Mouse (Mus musculus): Measurements from ENCODE around the gene Fam83f. TPM values are rescaled to one million over a fixed set of nuclear protein-coding genes. Genes with fewer than 3 reads are reported as not detected.

Gene Fam83f
- polyA plus RNA-seq, 1 experiment from 2014 or later, result 0.83 TPM

GRCm38 (mm10) chr15:80639071-80639702 lies 32.5 kb upstream of the Fam83f start:
- 20% methylated on average over 11 of the region's 11 CpGs for WGBS (ENCODE audit: insufficient replicate concordance)
- no peak overlapping the region for H3K27ac ChIP-seq

GRCm38 (mm10) chr15:80639874-80640273 lies 31.8 kb upstream of the Fam83f start:
- H3K36me3 ChIP-seq, result peaks cover 24% of the 10 kb centered on the region
- no peaks in the 10 kb centered on the region for H3K9me3 ChIP-seq (replicated peaks)
- H3K4me2 ChIP-seq, result no peak overlapping the region
- H3K27ac ChIP-seq, result no peak overlapping the region
- peaks cover 32% of the 10 kb centered on the region; the same call in 1 of the 2 replicates for H3K4me1 ChIP-seq (replicated peaks)
- H3K9ac ChIP-seq, result no peak overlapping the region
- WGBS (ENCODE audit: insufficient replicate concordance), result 63% methylated on average over 3 of the region's 3 CpGs
- DNase-seq (no peak), ATAC-seq (ENCODE audit: low read depth) (no peak)
- H3K4me3 ChIP-seq (replicated peaks), result no peak overlapping the region
- H3K27me3 ChIP-seq, result peaks cover 27% of the 10 kb centered on the region

More at GRCm38 (mm10) chr15:80639071-80639702, 32.5 kb upstream of the Fam83f start:
- Histone ChIP-seq H3K9ac (no peak overlapping the region), H3K4me2 (0 out of 2 replicates have a peak overlapping the region, but pooled peaks have one; percentile 8), H3K27me3 (peaks cover 29% of the 10 kb centered on the region), H3K9me3 (replicated peaks) (no peaks in the 10 kb centered on the region), H3K4me3 (replicated peaks) (no peak overlapping the region), H3K36me3 (peaks cover 18% of the 10 kb centered on the region; the same call in 1 of the 2 replicates), H3K4me1 (replicated peaks) (peaks cover 32% of the 10 kb centered on the region; the same call in 1 of the 2 replicates)
- DNase-seq, result no peak
- no peak for ATAC-seq (ENCODE audit: low read depth)

GRCm38 (mm10) chr15:80641702-80642435 lies 29.8 kb upstream of the Fam83f start:
- Histone ChIP-seq H3K27me3 (peaks cover 13% of the 10 kb centered on the region), H3K4me1 (replicated peaks) (peaks cover 27% of the 10 kb centered on the region; the same call in 1 of the 2 replicates), H3K4me2 (no peak overlapping the region), H3K27ac (no peak overlapping the region), H3K9me3 (replicated peaks) (no peaks in the 10 kb centered on the region), H3K36me3 (peaks cover 37% of the 10 kb centered on the region), H3K4me3 (replicated peaks) (no peak overlapping the region), H3K9ac (no peak overlapping the region)
- 73% methylated on average over 2 of the region's 2 CpGs for WGBS (ENCODE audit: insufficient replicate concordance)
- DNase-seq, result no peak
- ATAC-seq (ENCODE audit: low read depth), result no peak

DNA sequence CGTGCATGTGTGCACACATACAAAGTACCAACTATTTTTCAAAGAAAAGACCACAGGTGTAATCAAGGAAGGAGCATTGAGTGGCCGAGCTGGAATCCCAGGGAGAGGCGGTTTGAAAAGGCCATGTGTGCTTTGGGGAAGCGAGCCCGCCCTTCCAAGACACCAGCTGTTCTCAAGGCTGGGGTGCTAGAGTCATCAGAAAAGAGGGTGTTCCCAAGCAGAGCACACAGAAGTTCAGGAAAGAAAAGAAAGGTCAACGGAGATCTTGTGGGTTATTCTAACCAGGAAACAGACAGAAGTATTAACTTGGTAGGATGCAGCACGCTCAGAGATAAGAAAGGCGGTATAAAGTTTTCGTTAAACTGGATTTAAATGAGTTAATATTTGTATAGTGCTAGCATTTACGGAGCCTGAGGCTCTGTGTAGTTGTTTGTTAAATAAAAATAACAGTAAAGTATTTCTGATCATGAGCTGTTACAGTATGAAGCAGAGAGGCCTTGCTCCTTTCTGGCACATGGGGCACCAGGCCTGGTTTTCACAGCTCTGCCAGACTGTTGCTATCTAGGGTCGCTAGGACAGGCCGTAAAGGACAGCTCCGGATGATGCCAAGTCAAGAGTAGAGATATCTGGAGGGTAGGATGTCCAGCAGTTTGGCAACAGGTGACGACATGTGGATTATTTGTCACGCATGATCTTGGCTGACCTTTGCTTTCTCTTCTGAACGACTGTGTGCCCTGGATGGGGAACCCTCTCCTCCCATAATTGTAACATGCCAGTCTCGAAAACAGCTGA lies 26.4 kb upstream of the Fam83f start:
- Histone ChIP-seq H3K9ac (no peak overlapping the region), H3K4me1 (replicated peaks) (peaks cover 16% of the 10 kb centered on the region), H3K4me2 (no peak overlapping the region), H3K36me3 (peaks cover 37% of the 10 kb centered on the region), H3K27ac (no peak overlapping the region), H3K9me3 (replicated peaks) (no peaks in the 10 kb centered on the region), H3K27me3 (no peaks in the 10 kb centered on the region; the same call in 1 of the 2 replicates), H3K4me3 (replicated peaks) (no peak overlapping the region)
- DNase-seq (no peak), ATAC-seq (ENCODE audit: low read depth) (no peak)
- WGBS (ENCODE audit: insufficient replicate concordance), result 76% methylated on average over 17 of the region's 17 CpGs

DNA sequence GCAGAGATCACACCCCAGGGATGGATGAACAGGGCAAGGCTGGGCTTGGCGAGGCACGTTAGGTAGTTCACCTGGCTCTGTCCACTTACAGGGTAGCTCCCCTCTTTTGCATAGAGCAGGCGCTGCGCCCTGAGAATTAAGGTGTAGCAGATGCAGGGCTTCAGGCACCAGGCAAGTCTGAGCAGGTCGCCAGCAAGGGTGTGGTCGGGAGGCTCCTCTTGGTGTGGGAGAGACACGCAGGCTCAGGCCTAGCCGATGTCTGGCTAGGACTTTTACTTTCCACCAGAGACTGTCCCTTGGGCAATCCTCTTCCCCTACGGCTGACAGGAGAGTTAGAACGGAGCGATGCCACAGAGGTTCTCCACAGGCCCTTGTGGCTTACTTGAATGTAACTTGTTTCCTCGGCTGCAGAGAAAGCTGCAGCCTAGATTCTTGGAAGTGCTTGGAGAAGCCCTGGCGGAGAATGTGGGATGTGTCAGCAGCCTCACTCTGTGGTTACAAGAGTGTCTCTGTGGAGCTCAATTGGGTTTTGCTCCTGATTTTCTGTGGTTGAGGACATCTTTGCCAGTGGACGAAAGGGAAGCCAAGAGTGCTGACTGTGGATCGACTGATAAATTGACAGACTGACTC lies 22.6 kb upstream of the Fam83f start:
- Histone ChIP-seq H3K36me3 (peaks cover 34% of the 10 kb centered on the region), H3K9ac (no peak overlapping the region), H3K9me3 (replicated peaks) (no peaks in the 10 kb centered on the region), H3K4me2 (no peak overlapping the region), H3K27me3 (peaks cover 12% of the 10 kb centered on the region), H3K4me3 (replicated peaks) (no peak overlapping the region), H3K27ac (no peak overlapping the region), H3K4me1 (replicated peaks) (peaks cover 3% of the 10 kb centered on the region; the same call in 1 of the 2 replicates)
- ATAC-seq (ENCODE audit: low read depth), result no peak
- DNase-seq, result no peak
- 58% methylated on average over 15 of the region's 15 CpGs for WGBS (ENCODE audit: insufficient replicate concordance)

DNA sequence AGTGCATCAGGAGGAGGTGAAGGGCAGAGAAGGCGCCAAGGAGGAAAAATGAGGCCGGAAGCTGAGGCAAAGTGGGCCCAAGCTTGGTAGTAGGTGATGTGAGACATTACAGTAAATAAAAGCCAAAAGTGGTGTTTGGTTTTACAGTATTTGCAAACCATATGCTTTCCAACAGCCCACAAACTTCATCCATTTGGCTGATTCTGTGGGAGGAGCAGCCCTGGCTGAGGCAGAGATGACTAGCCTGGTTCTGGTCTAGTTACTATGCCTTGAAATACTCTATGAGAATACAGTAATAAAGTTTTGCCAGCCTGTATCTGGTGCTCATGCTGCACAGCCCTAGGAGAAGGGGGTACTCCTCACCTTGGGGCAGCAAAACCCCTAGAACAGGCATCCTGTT lies 21.2 kb upstream of the Fam83f start:
- Histone ChIP-seq H3K9me3 (replicated peaks) (no peaks in the 10 kb centered on the region), H3K36me3 (peaks cover 26% of the 10 kb centered on the region), H3K4me1 (replicated peaks) (peaks cover 3% of the 10 kb centered on the region; the same call in 1 of the 2 replicates), H3K27me3 (peaks cover 18% of the 10 kb centered on the region), H3K27ac (no peak overlapping the region), H3K4me3 (replicated peaks) (no peak overlapping the region), H3K4me2 (no peak overlapping the region), H3K9ac (no peak overlapping the region)
- DNase-seq (no peak), ATAC-seq (ENCODE audit: low read depth) (no peak)
- 72% methylated on average over 2 of the region's 2 CpGs for WGBS (ENCODE audit: insufficient replicate concordance)

DNA sequence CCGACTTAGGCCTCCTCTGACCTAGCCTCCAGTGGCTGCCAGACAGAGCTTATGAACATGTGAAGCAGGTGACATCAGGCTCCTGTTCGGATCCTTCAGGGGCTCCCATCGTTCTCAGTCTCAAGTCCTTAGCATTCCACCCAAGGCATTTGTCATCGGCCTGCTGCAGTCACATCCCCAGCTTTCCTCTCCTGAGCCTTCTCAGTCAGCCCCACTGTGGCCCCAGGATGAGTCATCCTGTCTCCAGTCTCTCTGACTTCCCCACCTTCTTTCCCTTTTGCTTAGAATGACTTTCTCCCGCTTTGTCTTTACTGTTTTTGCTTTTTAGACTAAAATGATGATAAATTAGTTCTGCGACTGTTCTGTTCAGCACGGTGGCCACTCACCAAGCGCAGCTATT lies 17.8 kb upstream of the Fam83f start:
- ATAC-seq (ENCODE audit: low read depth) (no peak), DNase-seq (no peak)
- Histone ChIP-seq H3K4me2 (no peak overlapping the region), H3K4me3 (replicated peaks) (no peak overlapping the region), H3K27ac (no peak overlapping the region), H3K4me1 (replicated peaks) (peaks cover 3% of the 10 kb centered on the region; the same call in 1 of the 2 replicates), H3K9me3 (replicated peaks) (no peaks in the 10 kb centered on the region), H3K27me3 (peaks cover 21% of the 10 kb centered on the region), H3K9ac (no peak overlapping the region), H3K36me3 (no peaks in the 10 kb centered on the region)
- WGBS (ENCODE audit: insufficient replicate concordance), result 51% methylated on average over 8 of the region's 8 CpGs

DNA sequence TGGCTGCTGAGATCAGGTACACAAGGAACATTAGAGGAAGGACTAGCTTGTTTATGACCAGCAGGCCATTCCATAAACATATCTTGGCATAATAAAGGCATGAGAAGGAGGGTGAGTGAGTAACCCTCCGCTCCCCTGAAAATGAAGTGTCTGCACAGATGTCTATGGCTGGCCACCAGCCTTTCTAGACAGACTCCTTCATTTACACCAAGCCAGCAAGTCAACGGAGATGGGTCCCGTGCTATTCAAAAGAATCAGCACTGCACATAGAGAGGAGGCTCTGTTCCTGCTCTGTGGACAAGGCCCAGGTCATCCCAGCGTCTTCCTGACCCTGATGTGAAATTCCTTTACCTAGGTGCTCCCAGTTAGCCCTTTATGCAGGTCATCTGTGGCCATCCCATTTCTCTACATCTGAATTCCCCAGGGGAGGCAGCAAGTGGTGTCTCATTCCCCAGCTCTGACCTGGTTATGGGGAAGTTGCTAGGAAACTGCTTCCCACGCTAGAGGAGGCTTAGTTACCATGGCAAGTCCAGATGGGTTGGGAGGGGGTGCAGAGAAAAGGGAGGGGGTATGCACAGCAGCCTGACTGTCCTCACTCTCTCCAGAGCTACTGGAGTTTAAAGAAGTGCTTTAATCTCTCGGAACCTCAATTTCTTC lies 12.7 kb upstream of the Fam83f start:
- Histone ChIP-seq H3K9ac (no peak overlapping the region), H3K4me3 (replicated peaks) (no peak overlapping the region), H3K36me3 (no peaks in the 10 kb centered on the region), H3K9me3 (replicated peaks) (no peaks in the 10 kb centered on the region), H3K4me2 (no peak overlapping the region), H3K27me3 (peaks cover 25% of the 10 kb centered on the region), H3K4me1 (replicated peaks) (no peaks in the 10 kb centered on the region; the same call in 1 of the 2 replicates), H3K27ac (no peak overlapping the region)
- ATAC-seq (ENCODE audit: low read depth) (no peak), DNase-seq (no peak)
- 57% methylated on average over 6 of the region's 6 CpGs for WGBS (ENCODE audit: insufficient replicate concordance)

GRCm38 (mm10) chr15:80660963-80661362 lies 10.7 kb upstream of the Fam83f start:
- Histone ChIP-seq H3K4me1 (replicated peaks) (no peaks in the 10 kb centered on the region; the same call in 1 of the 2 replicates), H3K4me2 (no peak overlapping the region), H3K36me3 (no peaks in the 10 kb centered on the region), H3K9ac (no peak overlapping the region), H3K4me3 (replicated peaks) (no peak overlapping the region), H3K27ac (no peak overlapping the region), H3K9me3 (replicated peaks) (no peaks in the 10 kb centered on the region), H3K27me3 (peaks cover 20% of the 10 kb centered on the region)
- DNase-seq (no peak), ATAC-seq (ENCODE audit: low read depth) (no peak)
- WGBS (ENCODE audit: insufficient replicate concordance), result 41% methylated on average over 4 of the region's 4 CpGs

- H3K27ac ChIP-seq, result no peak overlapping the region
- WGBS (ENCODE audit: insufficient replicate concordance), result 55% methylated on average over 4 of the region's 4 CpGs
- no peak for DNase-seq
- H3K9me3 ChIP-seq (replicated peaks), result no peaks in the 10 kb centered on the region
- H3K27me3 ChIP-seq, result peaks cover 16% of the 10 kb centered on the region
- no peak overlapping the region for H3K9ac ChIP-seq
- H3K4me1 ChIP-seq (replicated peaks), result no peaks in the 10 kb centered on the region; the same call in 1 of the 2 replicates
- H3K36me3 ChIP-seq, result no peaks in the 10 kb centered on the region
- H3K4me3 ChIP-seq (replicated peaks), result no peak overlapping the region
- no peak for ATAC-seq (ENCODE audit: low read depth)
- no peak overlapping the region for H3K4me2 ChIP-seq
Measured at GRCm38 (mm10) chr15:80664444-80664843, 7.2 kb upstream of the Fam83f start.
